Mouse (Mus musculus) E14TG2a.4 (cell line): Measurements from ENCODE around the gene Egln3.

Experiments used
- CTCF ChIP-seq: conservative IDR thresholded peaks from 2 replicates; pipeline ENCODE4 v1.5.1; 2014; ENCODE audit warnings: low read length
- NANOG ChIP-seq: IDR thresholded peaks from 2 replicates; pipeline ENCODE4 v1.6.1; 2014; ENCODE audit warnings: borderline replicate concordance, low read length, mixed read lengths

DNA sequence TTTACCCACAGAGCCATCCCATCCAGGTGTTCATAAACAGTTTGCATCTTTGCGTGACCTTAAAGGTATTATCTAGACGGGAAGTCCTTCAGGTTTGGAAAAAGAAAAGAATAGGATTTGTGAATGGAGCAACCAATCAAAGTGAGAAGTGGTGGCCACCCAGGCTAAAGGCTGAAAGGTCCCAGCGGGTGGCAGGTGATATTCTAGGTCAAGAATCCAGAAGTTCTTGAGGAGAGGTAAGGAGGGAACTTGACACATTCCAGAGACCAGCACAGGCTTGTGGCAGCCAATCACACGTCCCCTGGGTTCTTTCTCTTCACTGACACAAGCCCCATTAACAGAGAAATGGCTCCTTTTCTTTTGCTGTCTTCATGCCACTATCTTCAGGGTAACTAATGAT, 21.9 kb upstream of the Egln3 start:
- TF ChIP-seq CTCF: no peak
- no peak for TF ChIP-seq NANOG
